Mouse (Mus musculus): ENCODE data around the gene Snx32. TPM values are rescaled to one million over a fixed set of nuclear protein-coding genes. Genes with fewer than 3 reads are reported as not detected.
A peak's percentile ranks its signal among the peaks of the same experiment; 100 is the strongest.

Gene Snx32
- total RNA-seq, 2 experiments from 2014 or later = 8.0 to 12.3 TPM

- DNase-seq = peak; percentile 46
Measured at GRCm38 (mm10) chr19:5457746-5458442, 52.4 kb downstream of the Snx32 start, which contains the start of gene Ccdc85b. Gene Ccdc85b, minus strand, starts transcription at chr19:5457894.

- peak; percentile 97 for DNase-seq
Measured at GRCm38 (mm10) chr19:5456922-5457745, 53.2 kb downstream of the Snx32 start.

GRCm38 (mm10) chr19:5456241-5456921, 54.0 kb downstream of the Snx32 start:
- DNase-seq = peak; percentile 42

GRCm38 (mm10) chr19:5455568-5455967, 54.8 kb downstream of the Snx32 start:
- no peak for DNase-seq

GRCm38 (mm10) chr19:5455037-5455436, 55.3 kb downstream of the Snx32 start:
- no peak for DNase-seq

GRCm38 (mm10) chr19:5451766-5452165, 58.6 kb downstream of the Snx32 start:
- DNase-seq = no peak

GRCm38 (mm10) chr19:5449673-5450072, 60.7 kb downstream of the Snx32 start:
- no peak for DNase-seq

- DNase-seq = peak; percentile 36
Measured at GRCm38 (mm10) chr19:5448354-5449150, 61.8 kb downstream of the Snx32 start.

GRCm38 (mm10) chr19:5447515-5448353, 62.6 kb downstream of the Snx32 start, which contains the start of gene Fosl1:
Gene Fosl1, plus strand, starts transcription at chr19:5447547.
- DNase-seq = peak; percentile 82

- DNase-seq = no peak
Measured at GRCm38 (mm10) chr19:5445747-5446146, 64.6 kb downstream of the Snx32 start.

- no peak for DNase-seq
Measured at GRCm38 (mm10) chr19:5444954-5445353, 65.4 kb downstream of the Snx32 start.

GRCm38 (mm10) chr19:5444371-5444908, 65.9 kb downstream of the Snx32 start:
- DNase-seq = no peak

Other genes starting within 250 kb of the Snx32 start
- 10 to 100 TPM; 23.3 to 28.7 TPM for gene Pacs1, start 237.4 kb downstream of the Snx32 start, total RNA-seq (2021)
- gene Sf3b2, start 215.1 kb downstream of the Snx32 start, total RNA-seq (2021) = 100 to 1,000 TPM; 149 to 167 TPM
- gene Gal3st3, start 212.2 kb downstream of the Snx32 start, total RNA-seq (2021) = under 1 TPM; 0.27 to 0.51 TPM
- not detected for gene Catsper1, start 174.8 kb downstream of the Snx32 start, total RNA-seq (2021)
- gene Cst6, start 161.0 kb downstream of the Snx32 start, total RNA-seq (2021) = 1 to 10 TPM; 1.4 to 2.4 TPM
- 10 to 100 TPM; 33.6 to 37.8 TPM for gene Eif1ad, start 143.8 kb downstream of the Snx32 start, total RNA-seq (2021)
- 100 to 1,000 TPM; 165 to 169 TPM for gene Banf1, start 143.4 kb downstream of the Snx32 start, total RNA-seq (2021)
- gene Sart1, start 121.8 kb downstream of the Snx32 start, total RNA-seq (2021) = 10 to 100 TPM; 63.6 to 65.1 TPM
- gene Tsga10ip, start 108.0 kb downstream of the Snx32 start, total RNA-seq (2021) = not detected
- 100 to 1,000 TPM; 246 to 264 TPM for gene Drap1, start 85.6 kb downstream of the Snx32 start, total RNA-seq (2021)
- 10 to 100 TPM; 42.5 to 43.8 TPM for gene AI837181, start 85.4 kb downstream of the Snx32 start, total RNA-seq (2021)
- gene Fosl1, start 63.0 kb downstream of the Snx32 start, total RNA-seq (2021) = under 1 TPM in 1 of 2 experiments, not detected in 1; 0.18 TPM
- 10 to 100 TPM in 1 of 2 experiments, 1 to 10 TPM in 1; 9.4 to 11.5 TPM for gene Ccdc85b, start 52.6 kb downstream of the Snx32 start, total RNA-seq (2021)
- 10 to 100 TPM; 74.9 to 99.3 TPM for gene Fibp, start 49.9 kb downstream of the Snx32 start, total RNA-seq (2021)
- gene Ctsw, start 42.0 kb downstream of the Snx32 start, total RNA-seq (2021) = 1 to 10 TPM; 1.4 to 1.8 TPM
- 10 to 100 TPM; 48.8 to 50.9 TPM for gene Efemp2, start 36.6 kb downstream of the Snx32 start, total RNA-seq (2021)
- 10 to 100 TPM; 25.2 to 27.4 TPM for gene Mus81, start 22.1 kb downstream of the Snx32 start, total RNA-seq (2021)
- 100 to 1,000 TPM; 651 to 659 TPM for gene Cfl1, start 20.1 kb downstream of the Snx32 start, total RNA-seq (2021)
- 1 to 10 TPM; 1.2 to 2.7 TPM for gene 1700020D05Rik, start 6.8 kb downstream of the Snx32 start, total RNA-seq (2021)
- gene Ovol1, start 50.1 kb upstream of the Snx32 start, total RNA-seq (2021) = not detected
- 1 to 10 TPM; 6.3 to 7.3 TPM for gene Ap5b1, start 57.5 kb upstream of the Snx32 start, total RNA-seq (2021)
- gene Rnaseh2c, start 91.3 kb upstream of the Snx32 start, total RNA-seq (2021) = 100 to 1,000 TPM in 1 of 2 experiments, 10 to 100 TPM in 1; 98.8 to 108 TPM
- gene Kat5, start 99.7 kb upstream of the Snx32 start, total RNA-seq (2021) = 10 to 100 TPM; 49.9 to 52.2 TPM
- 10 to 100 TPM; 54.1 to 55.7 TPM for gene Rela, start 126.9 kb upstream of the Snx32 start, total RNA-seq (2021)
- 10 to 100 TPM; 52.5 to 68.0 TPM for gene Sipa1, start 153.2 kb upstream of the Snx32 start, total RNA-seq (2021)
- gene Map3k11, start 178.2 kb upstream of the Snx32 start, total RNA-seq (2021) = 10 to 100 TPM; 49.2 to 50.6 TPM
- gene Pcnx3, start 178.4 kb upstream of the Snx32 start, total RNA-seq (2021) = 10 to 100 TPM; 54.8 to 85.4 TPM
- gene Kcnk7, start 193.8 kb upstream of the Snx32 start, total RNA-seq (2021) = not detected
- gene Ehbp1l1, start 215.8 kb upstream of the Snx32 start, total RNA-seq (2021) = 10 to 100 TPM; 29.8 to 48.9 TPM
- gene Fam89b, start 219.1 kb upstream of the Snx32 start, total RNA-seq (2021) = 10 to 100 TPM; 47.0 to 59.8 TPM
- gene Ltbp3, start 230.4 kb upstream of the Snx32 start, total RNA-seq (2021) = 100 to 1,000 TPM; 185 to 250 TPM